Mouse (Mus musculus) megakaryocyte, embryonic 14.5 days (primary cell): ENCODE data around the gene Mpped2.

Experiments
- FLI1 ChIP-seq: IDR thresholded peaks from 2 replicates; pipeline ENCODE4 v1.6.1; 2012; ENCODE audit warnings: low read length, inconsistent platforms, mixed read lengths
- GATA1 ChIP-seq: IDR thresholded peaks from 3 replicates; pipeline ENCODE4 v1.6.1; 2012; ENCODE audit warnings: mixed read lengths, low read length, inconsistent platforms, borderline replicate concordance

GRCm38 (mm10) chr2:106855184-106855583 is 162.1 kb downstream of the Mpped2 start:
- TF ChIP-seq GATA1 (no peak), FLI1 (no peak)
